Mouse (Mus musculus) kidney, adult 2 months (tissue): ENCODE measurements around the gene Abcb9. TPM values are rescaled to one million over a fixed set of nuclear protein-coding genes. Genes with fewer than 3 reads are reported as not detected.

ENCODE experiments used
- DNase-seq: peaks from one replicate; pipeline ENCODE4 v3.0.0; 2021
- H3K27ac ChIP-seq: fragments of 200-500 bp; 2 replicates; pipeline ENCODE4 v1.5.1; 2012; ENCODE audit warnings: low read depth, low read length, control low read depth, inconsistent platforms; ENCODE audit not compliant: insufficient read depth
- H3K27me3 ChIP-seq: fragments of 200-500 bp; replicated peaks from 2 replicates; pipeline ENCODE4 v1.6.1; 2012; ENCODE audit warnings: mild to moderate bottlenecking, moderate library complexity, low read length, inconsistent platforms; ENCODE audit not compliant: control insufficient read depth, insufficient read depth
- H3K36me3 ChIP-seq: fragments of 200-500 bp; 2 replicates; pipeline ENCODE4 v1.6.1; 2012; ENCODE audit warnings: mild to moderate bottlenecking, moderate library complexity, low read length, inconsistent platforms; ENCODE audit not compliant: control insufficient read depth, insufficient read depth
- H3K4me1 ChIP-seq: fragments of 200-500 bp; 2 replicates; pipeline ENCODE4 v1.6.1; 2011; ENCODE audit warnings: low read length; ENCODE audit not compliant: control insufficient read depth, insufficient read depth
- H3K4me3 ChIP-seq: fragments of 200-500 bp; 2 replicates; pipeline ENCODE4 v1.5.1; 2011; ENCODE audit warnings: mild to moderate bottlenecking, low read depth, low read length, control low read depth; ENCODE audit not compliant: insufficient read depth
- CTCF ChIP-seq: fragments of 200-500 bp; conservative IDR thresholded peaks from 2 replicates; pipeline ENCODE4 v1.5.1; 2011; ENCODE audit warnings: low read depth, mild to moderate bottlenecking, control low read depth, low read length, moderate library complexity, mixed read lengths; ENCODE audit not compliant: insufficient read depth, insufficient read length
- POLR2A ChIP-seq: fragments of 200-500 bp; IDR thresholded peaks from one replicate; pipeline ENCODE4 v1.6.1; 2011; ENCODE audit warnings: low read depth, low read length, control low read depth
- WGBS: fragments of 180-500 bp; shearing (Covaris S2); methylation state at CpG from one replicate; pipeline ENCODE4 v1.1.7; 2018; 5-methylcytosine and 5-hydroxymethylcytosine counted together
- polyA plus RNA-seq: library from polyadenylated mRNA; depleted of rRNA; stranded (reverse); fragments of >200 nt; gene quantifications from 2 replicates; pipeline ENCODE4 v1.2.3, GENCODE M21; 2012; rRNA removed

The Abcb9 gene
- polyA plus RNA-seq, 1 experiment = 8.1 TPM

- DNase-seq = no peak
- H3K36me3 ChIP-seq = no peaks in the 10 kb centered on the region
- H3K4me1 ChIP-seq = peaks cover 21% of the 10 kb centered on the region
- no peak for TF ChIP-seq CTCF
- H3K4me3 ChIP-seq = no peak overlapping the region
- WGBS = 63% methylated on average over 9 of the region's 9 CpGs
- no peaks in the 10 kb centered on the region for H3K27me3 ChIP-seq
- H3K27ac ChIP-seq = no peak overlapping the region
These were observed 77.7 kb downstream of the Abcb9 start for GRCm38 (mm10) chr5:124017941-124018340.

- WGBS = 70% methylated on average over 7 of the region's 7 CpGs
- peak; percentile 46 for DNase-seq
- Histone ChIP-seq H3K36me3 (no peaks in the 10 kb centered on the region), H3K4me1 (peaks cover 29% of the 10 kb centered on the region), H3K4me3 (no peak overlapping the region), H3K27ac (no peak overlapping the region), H3K27me3 (no peaks in the 10 kb centered on the region)
- TF ChIP-seq POLR2A (no peak), CTCF (no peak)
These were observed 79.2 kb downstream of the Abcb9 start for GRCm38 (mm10) chr5:124016291-124016821.

DNA sequence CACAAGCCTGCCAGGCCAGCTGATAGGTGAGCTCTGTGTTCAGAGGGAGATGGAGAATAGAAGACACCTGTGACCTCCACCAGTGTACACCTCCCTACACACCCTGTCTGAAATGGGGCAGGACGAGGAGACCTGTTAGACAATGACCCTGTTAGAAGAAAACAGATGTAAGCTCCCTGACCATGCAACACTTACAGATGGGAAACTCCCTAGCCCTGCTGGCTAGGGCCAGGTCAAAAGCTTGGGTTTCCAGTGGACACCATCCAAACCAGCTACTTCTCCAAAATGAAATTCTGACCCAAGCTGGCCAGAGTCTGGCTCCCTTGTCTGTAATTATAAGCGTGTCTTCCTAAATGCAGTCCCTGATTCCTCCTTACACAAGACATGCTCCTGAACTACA is 79.9 kb downstream of the Abcb9 start:
- no peak overlapping the region for H3K4me3 ChIP-seq
- no peak for DNase-seq
- H3K36me3 ChIP-seq = no peaks in the 10 kb centered on the region
- 68% methylated on average over 2 of the region's 2 CpGs for WGBS
- H3K27me3 ChIP-seq = no peaks in the 10 kb centered on the region
- H3K4me1 ChIP-seq = peaks cover 29% of the 10 kb centered on the region
- TF ChIP-seq POLR2A (no peak), CTCF (no peak)
- no peak overlapping the region for H3K27ac ChIP-seq

- H3K27ac ChIP-seq = peak overlapping the region; percentile 34
- peaks cover 29% of the 10 kb centered on the region for H3K4me1 ChIP-seq
- 11% methylated on average over 11 of the region's 11 CpGs for WGBS
- no peaks in the 10 kb centered on the region for H3K27me3 ChIP-seq
- no peak for TF ChIP-seq POLR2A
- no peak for TF ChIP-seq CTCF
- no peak overlapping the region for H3K4me3 ChIP-seq
- peak; percentile 83 for DNase-seq
- no peaks in the 10 kb centered on the region for H3K36me3 ChIP-seq
These were observed 80.8 kb downstream of the Abcb9 start for GRCm38 (mm10) chr5:124014791-124015251.

DNA sequence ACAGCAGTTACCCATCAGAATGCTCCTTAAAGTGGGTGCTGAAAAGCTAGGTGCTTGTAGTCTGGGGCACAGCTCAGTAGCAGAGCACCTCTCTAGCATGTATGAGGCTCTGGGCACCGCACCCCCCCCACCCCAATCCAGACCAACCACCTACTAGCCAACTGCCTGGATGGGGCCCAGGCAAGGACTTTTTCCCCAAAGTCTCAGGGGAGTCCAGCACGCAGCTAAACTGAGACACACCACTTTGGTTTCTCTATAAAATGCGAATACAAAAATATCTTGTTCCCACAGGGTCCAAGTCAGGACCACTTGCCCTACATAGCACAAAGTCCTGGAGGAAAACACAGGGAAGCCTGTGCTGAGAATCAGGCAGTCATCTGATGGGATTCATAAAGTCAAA is 81.4 kb downstream of the Abcb9 start:
- peaks cover 29% of the 10 kb centered on the region for H3K4me1 ChIP-seq
- no peak for TF ChIP-seq CTCF
- no peak for TF ChIP-seq POLR2A
- no peak overlapping the region for H3K27ac ChIP-seq
- no peak for DNase-seq
- H3K4me3 ChIP-seq = no peak overlapping the region
- H3K27me3 ChIP-seq = no peaks in the 10 kb centered on the region
- H3K36me3 ChIP-seq = no peaks in the 10 kb centered on the region
- 78% methylated on average over 3 of the region's 3 CpGs for WGBS

DNA sequence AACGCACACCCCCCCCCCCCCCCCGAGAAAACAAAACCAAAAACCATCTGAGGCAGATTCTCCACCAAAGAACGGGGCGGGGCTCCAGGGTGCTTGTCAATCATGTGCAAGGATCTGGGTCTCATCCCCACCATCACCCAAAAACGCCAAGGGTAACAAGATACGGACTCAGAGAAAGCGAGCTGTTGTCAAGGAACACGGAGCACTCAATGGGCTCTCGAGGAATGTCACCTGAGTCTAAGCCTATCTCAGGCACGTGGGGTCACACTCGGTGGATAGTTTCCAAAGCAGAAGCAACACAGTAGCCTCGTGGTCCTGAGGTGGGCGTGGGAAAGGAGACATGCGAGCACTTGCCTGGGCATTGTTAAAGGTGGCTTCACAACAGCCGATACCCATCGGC is 81.9 kb downstream of the Abcb9 start:
- DNase-seq = no peak
- Histone ChIP-seq H3K27ac (no peak overlapping the region), H3K4me3 (no peak overlapping the region), H3K27me3 (no peaks in the 10 kb centered on the region), H3K4me1 (peaks cover 29% of the 10 kb centered on the region), H3K36me3 (no peaks in the 10 kb centered on the region)
- 81% methylated on average over 16 of the region's 16 CpGs for WGBS
- TF ChIP-seq POLR2A (no peak), CTCF (no peak)

- H3K27ac ChIP-seq = no peak overlapping the region
- peaks cover 25% of the 10 kb centered on the region for H3K4me1 ChIP-seq
- no peak for TF ChIP-seq CTCF
- no peaks in the 10 kb centered on the region for H3K27me3 ChIP-seq
- no peak for DNase-seq
- H3K36me3 ChIP-seq = no peaks in the 10 kb centered on the region
- 82% methylated on average over 10 of the region's 10 CpGs for WGBS
- no peak overlapping the region for H3K4me3 ChIP-seq
These were observed 82.7 kb downstream of the Abcb9 start for GRCm38 (mm10) chr5:124012885-124013284.

- Histone ChIP-seq H3K36me3 (no peaks in the 10 kb centered on the region), H3K4me1 (peaks cover 30% of the 10 kb centered on the region), H3K27me3 (no peaks in the 10 kb centered on the region), H3K4me3 (no peak overlapping the region), H3K27ac (peak overlapping the region; percentile 49)
- TF ChIP-seq CTCF = no peak
- no peak for TF ChIP-seq POLR2A
- WGBS = 32% methylated on average over 8 of the region's 8 CpGs
- DNase-seq = no peak
These were observed 83.7 kb downstream of the Abcb9 start for GRCm38 (mm10) chr5:124011927-124012326.

Other genes starting within 250 kb of the Abcb9 start
- 1.9 and 2.6 TPM in 2 replicates for gene Hcar2, start 230.3 kb downstream of the Abcb9 start, polyA plus RNA-seq
- gene Hcar1, start 215.8 kb downstream of the Abcb9 start, polyA plus RNA-seq = 11.1 and 13.0 TPM in 2 replicates
- 22.6 and 41.0 TPM in 2 replicates for gene Denr, start 188.6 kb downstream of the Abcb9 start, polyA plus RNA-seq
- gene Gm43518, start 168.4 kb downstream of the Abcb9 start, polyA plus RNA-seq = 0.56 and 0.64 TPM in 2 replicates
- gene Ccdc62, start 165.1 kb downstream of the Abcb9 start, polyA plus RNA-seq = 3.7 and 4.1 TPM in 2 replicates
- gene Hip1r, start 122.2 kb downstream of the Abcb9 start, polyA plus RNA-seq = 18.3 and 19.2 TPM in 2 replicates
- gene Vps37b, start 63.5 kb downstream of the Abcb9 start, polyA plus RNA-seq = 22.6 and 24.1 TPM in 2 replicates
- gene Ogfod2, start 16.5 kb upstream of the Abcb9 start, polyA plus RNA-seq = 54.9 and 71.9 TPM in 2 replicates
- gene Arl6ip4, start 20.3 kb upstream of the Abcb9 start, polyA plus RNA-seq = 28.9 and 31.5 TPM in 2 replicates
- 17.3 and 19.8 TPM in 2 replicates for gene Pitpnm2, start 154.0 kb upstream of the Abcb9 start, polyA plus RNA-seq
- gene Mphosph9, start 232.2 kb upstream of the Abcb9 start, polyA plus RNA-seq = 2.5 and 3.1 TPM in 2 replicates
- gene 2810006K23Rik, start 232.3 kb upstream of the Abcb9 start, polyA plus RNA-seq = 7.2 and 8.0 TPM in 2 replicates